Mouse (Mus musculus) mature B cell (primary cell): ENCODE results near the gene Teddm3.
"Not testable (repeated sequence)": the region's sequence is repeated elsewhere in the genome, so short reads cannot be mapped to it uniquely, and the experiment has no call there.

Experiments used
- in situ Hi-C: fragments of 300-500 bp; cut with MboI; formaldehyde crosslinking; loops from 2 replicates; pipeline ENCODE4 v1.14.3; 2019

Gene Teddm3

GRCm38 (mm10) chr16:21153900-21154299, at the start of gene Teddm3:
Teddm3 (minus strand) TSS chr16:21154000.
- in situ Hi-C loops = not testable (repeated sequence)

GRCm38 (mm10) chr16:21202731-21203130, 48.9 kb upstream of the Teddm3 start:
- in situ Hi-C loops = loop anchor here (10.0 kb wide), 1 partner anchor 192 kb away; no protein-coding TSS in a partner anchor

- in situ Hi-C loops = no loop called here
Observed at GRCm38 (mm10) chr16:21199426-21199825, 45.6 kb upstream of the Teddm3 start.

DNA sequence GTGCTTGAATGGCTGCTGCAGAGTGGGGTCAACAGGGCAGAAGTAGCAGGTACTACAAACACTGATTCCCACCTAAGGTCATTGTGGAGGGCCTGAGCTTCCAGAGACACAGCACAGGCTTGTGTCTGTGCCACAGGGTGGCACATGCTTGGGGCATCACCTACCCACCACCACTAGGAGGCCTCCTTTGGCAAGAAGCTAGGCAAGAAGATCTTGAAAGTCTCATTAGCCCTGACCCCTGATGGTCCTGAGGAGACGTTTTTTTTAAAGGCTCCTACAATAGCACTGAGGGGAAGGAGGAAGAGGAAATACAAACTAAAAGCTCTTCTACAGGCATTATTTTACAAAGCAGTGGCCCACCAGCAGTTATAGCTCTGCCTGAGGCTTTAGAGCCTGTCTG, 44.7 kb upstream of the Teddm3 start:
- in situ Hi-C loops = no loop called here

DNA sequence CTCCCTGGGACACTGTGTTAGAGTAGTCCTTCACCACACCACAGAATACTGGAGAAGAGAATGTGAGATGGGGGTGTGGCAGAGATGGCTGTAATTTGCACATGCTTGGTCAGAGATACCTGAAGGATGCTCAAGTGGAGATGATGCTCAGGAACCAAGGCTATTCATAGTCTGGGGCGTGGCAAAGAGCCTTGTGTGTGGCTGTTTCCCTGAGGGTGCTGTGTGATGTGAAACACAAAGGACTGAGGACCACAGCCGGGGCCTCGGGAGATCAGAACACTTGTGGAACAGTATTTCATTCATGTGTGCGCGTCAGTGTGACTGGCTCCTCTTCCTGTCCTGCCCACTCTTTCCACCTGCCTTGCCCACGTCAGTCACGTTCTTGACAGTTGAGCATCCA, 44.2 kb upstream of the Teddm3 start:
- in situ Hi-C loops = no loop called here

DNA sequence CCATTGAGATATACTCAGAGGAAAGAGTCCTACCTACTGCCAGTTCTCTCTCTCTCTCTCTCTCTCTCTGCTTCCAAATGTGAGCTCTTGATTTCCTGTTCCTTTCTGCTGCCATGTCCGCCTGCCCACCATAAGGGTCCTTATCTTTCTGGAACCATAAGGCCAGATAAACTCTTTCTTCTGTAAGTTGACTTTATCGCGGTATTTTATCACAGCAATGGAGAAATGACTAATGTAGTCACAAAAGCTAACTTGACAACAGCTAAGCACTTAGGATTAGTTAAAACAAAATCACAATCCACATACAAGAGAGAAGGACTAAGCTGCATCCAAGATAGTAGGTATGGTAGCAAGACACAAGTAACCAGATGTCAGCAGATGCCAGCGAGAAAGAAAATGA, 43.7 kb upstream of the Teddm3 start:
- in situ Hi-C loops = no loop called here

DNA sequence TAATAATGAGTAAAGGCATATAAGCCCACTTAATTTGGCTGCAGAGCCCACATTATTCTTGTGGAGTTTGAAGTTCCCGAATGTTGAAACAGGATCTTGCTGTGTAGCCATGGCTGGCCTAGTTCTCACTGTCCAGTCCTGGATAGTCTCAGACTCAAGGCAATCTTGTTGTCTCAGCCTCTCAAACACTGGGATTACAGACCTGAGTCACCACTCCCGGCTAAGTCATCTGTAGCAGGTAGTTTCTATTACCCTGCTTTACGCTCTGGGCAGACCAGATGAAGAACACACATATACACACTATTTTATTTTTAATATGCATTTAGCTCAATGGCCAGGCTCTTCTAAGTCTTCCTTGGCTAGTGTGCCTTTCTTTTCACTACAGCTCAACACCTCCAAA, 42.8 kb upstream of the Teddm3 start:
- in situ Hi-C loops = no loop called here

GRCm38 (mm10) chr16:21195260-21195866, 41.6 kb upstream of the Teddm3 start:
- in situ Hi-C loops = no loop called here

DNA sequence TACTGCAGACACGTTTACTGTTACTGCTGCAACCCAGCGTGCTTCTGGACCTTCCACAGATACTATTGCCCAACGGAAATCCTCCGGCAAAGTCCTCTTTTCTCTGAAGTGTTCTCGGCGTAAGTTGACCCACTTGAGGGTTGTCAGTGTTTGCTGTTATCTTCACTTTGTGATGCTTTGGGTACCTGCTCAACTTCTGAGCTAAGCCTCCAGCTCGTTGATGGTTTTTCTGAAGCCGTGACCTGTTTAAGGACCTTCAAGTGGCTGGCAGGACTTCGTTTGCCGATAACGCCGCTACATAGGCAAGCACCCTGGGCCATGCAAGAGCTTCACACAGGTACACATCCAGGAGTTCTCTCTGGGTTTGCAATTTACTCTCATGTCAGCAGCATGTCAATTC, 40.4 kb upstream of the Teddm3 start:
- in situ Hi-C loops = no loop called here

- in situ Hi-C loops = no loop called here
Observed at GRCm38 (mm10) chr16:21192509-21193354, 38.9 kb upstream of the Teddm3 start.

GRCm38 (mm10) chr16:21191569-21191968, 37.8 kb upstream of the Teddm3 start:
- in situ Hi-C loops = no loop called here

- in situ Hi-C loops = no loop called here
Observed at GRCm38 (mm10) chr16:21188345-21188744, 34.5 kb upstream of the Teddm3 start.

DNA sequence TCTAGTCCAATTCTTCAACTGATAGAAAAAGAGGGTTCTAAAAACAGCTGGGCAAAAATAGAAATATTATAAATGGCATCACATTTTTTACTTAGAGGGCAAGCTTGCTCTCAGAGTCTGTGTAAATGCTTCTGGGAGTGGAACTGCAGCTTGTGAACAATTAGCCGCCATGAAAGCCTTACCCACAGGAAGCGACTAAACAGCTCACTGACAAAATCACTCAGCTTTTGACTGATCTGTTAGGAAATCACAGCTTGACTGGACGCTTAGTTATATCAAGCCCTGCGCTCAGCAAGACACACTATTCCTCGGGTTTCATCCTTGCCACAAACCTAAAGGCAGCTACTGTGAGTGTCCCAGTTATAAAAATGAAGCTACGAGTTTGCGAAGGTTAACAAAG, 33.8 kb upstream of the Teddm3 start:
- in situ Hi-C loops = no loop called here

- in situ Hi-C loops = no loop called here
Observed at GRCm38 (mm10) chr16:21184697-21185096, 30.9 kb upstream of the Teddm3 start.

- in situ Hi-C loops = no loop called here
Observed at GRCm38 (mm10) chr16:21182108-21182507, 28.3 kb upstream of the Teddm3 start.

DNA sequence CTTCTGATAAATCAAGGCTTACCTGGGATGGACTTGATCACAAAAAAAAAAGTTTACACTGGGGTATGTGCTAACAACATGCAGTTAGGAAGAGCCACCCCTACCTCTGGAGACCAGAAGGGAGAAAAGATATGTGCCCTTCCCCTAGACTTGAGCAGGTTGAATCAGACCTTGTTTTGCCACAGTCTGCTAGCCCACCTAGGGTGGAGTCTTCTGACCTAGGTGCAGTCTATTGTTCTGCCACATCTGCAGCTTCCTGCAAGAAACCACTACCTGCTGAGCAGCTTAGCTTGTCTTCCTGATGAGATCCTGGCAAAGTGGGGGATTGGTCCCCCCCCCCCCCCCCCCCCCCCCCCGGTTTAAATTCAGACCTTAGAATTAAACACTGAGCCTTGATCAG, 21.4 kb upstream of the Teddm3 start:
- in situ Hi-C loops = no loop called here

- in situ Hi-C loops = no loop called here
Observed at GRCm38 (mm10) chr16:21168730-21169129, 14.9 kb upstream of the Teddm3 start.

DNA sequence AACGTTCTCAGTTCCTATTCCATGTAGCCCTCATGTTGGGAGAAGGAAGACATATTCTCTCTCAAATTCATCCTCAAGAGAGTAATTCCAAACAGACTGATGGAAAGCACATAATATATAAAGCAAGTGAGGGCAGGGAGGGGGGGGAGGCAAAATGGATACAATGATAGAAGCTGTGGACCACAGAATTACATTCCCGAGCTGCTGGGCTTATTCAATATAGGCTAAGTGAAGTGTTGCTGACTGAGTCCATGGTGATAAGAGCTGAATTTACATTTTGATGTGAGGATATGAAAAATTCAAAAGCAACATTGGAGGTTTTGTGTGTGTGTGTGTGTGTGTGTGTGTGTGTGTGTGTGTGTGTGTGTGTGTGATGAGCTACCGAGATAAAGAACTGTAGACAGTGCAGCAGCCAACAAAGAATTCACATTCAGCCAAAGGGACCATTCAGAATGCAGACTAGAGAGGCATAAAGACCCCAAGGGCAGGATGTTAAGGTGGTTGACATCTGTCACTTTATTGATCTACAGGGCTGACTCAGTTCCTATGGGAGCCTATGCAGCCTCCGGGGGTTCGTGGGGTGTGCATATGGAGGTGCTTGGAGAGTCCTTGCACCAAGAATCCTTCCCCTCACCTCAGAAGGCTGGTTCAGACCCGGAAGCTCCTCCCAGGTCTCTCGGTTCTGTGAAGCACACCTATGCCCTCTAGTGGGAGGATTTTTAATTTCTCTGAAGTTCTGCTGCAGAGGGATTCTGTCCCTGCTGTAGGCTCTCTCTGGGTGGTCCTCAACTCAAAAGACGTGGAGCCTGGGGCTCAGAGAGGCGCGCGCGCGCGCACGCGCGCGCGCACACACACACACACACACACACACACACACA, 11.8 kb upstream of the Teddm3 start:
- in situ Hi-C loops = not testable (repeated sequence)

DNA sequence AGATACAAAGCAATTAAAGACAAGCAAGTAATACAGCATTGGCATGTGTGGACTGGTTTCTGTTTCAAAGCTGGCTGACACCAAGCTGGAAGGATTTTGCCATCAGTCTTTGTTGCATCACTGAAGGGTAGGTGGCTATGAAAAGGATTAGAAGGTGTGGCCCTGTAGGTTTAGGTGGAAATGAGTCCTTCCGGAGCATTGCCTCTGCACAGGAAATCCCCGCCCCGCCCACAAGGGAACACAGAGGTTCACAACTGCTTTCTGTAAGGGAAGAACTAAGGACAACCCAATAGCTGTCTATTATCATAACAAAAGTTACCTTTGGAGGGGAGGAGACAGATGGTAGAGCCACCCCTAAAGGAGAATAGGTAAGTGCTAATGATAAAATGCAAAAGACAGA, 9.6 kb upstream of the Teddm3 start:
- in situ Hi-C loops = not testable (repeated sequence)

DNA sequence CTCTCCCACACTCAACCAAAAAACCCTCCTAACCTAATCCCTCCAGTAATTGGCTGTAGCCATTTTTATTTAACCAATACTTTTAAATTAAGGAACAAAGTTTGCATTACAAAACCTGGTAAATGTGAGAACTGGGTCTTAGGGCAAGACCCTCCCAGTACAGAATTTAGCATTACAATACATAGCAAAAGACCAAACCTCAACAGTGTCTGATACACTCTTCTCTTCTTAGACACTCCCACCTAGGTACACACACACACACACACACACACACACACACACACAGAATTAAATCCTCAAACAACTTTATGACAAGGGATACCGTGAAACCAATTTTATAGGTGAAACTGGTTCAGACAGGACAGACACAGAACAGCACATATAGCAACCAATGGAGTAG, 5.4 kb upstream of the Teddm3 start:
- in situ Hi-C loops = not testable (repeated sequence)

DNA sequence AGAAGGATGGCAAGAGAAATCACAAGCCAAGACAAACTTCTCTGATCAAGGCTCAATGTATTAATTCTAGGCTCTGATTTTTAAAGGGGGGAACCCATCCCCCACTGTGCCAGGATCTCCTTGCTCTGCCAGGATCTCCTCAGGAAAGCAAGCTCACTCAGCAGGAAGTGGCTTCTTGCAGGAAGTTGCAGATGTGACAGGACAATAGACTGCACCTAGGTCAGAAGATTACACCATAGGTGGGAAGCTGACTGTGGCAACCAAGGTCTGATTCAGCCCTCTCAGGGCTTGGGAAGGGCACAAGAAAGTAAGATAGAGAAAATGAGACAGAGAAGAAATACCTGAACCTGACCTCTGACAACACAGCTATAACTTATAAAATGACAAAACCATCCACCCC, 2.5 kb upstream of the Teddm3 start:
- in situ Hi-C loops = not testable (repeated sequence)

DNA sequence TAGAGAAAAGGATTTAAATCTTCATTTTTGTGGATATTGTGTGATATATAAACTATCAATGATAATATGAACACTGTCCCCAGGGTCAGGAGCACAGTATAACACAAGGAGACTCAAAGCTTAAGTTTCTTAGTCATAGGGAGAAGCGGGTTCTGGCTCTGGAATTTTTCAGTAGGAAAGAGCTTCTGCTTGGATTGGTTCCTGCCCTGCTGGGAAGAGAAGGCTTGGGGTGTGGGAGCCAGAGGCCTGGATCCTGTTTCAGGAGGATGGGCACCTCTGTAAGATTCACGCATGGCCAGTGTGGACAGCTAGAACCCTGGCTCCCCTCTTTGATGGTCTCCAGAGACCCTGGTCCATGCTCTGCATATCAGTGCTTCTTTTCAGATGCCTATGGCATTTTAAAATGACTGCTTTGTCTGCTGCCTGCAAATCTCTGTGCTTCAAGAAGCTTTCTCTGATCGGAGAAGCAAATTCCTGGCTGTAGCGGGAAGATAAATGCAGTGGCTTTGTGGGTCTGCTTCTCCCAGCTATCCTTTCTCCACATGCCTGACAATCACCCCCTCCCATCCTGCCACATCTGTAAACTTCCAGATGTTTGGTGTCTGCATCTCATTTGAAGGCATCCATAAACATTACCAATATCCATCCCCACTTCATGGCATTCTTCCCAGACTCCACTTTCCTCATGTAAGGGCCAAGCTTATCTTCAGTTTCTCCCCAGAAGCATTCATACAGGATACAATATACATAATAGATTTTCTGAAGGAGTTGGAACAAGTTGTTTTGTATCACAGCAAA, 2.0 kb downstream of the Teddm3 start:
- in situ Hi-C loops = no loop called here
